Mouse (Mus musculus): Measurements from ENCODE around the gene Inha.

The Inha gene

DNA sequence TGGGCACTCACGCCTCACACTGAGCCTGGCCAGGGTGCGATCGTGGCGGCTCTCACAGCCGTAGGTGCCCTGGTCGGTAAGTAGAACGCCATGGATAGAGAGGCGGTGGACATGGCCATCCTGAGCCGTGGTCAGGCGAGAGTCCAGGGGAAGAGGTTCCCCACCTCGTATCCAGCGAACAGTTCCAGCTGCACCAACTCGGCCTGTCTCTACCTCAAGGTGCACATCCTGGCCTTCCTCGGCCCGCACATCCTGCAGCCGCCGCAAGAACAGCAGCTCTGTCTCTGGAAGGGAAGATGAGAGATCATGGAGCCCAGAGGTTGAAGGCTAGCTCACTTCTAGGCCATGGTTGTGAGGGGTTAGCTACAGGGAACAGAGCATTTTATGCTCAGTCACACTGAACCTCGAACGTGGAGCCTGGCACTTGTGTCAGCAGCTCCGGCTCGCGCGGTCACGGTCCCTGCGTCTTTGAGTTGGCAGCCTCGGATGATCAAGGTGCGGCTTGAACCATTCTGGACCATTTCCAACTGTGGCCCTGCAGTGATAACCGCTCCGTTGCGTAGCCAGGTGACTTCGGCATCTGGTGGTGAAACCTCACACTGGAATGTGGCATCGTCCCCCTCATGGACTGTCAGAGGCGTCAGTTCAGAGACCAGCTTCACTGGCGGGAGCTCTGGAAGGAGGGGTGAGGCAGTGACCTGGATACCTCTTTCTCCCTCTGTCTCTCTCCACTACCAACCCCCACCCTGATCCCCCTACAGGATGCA is 15.9 kb upstream of the Inha start:
- no peak for DNase-seq (ENCODE audit: low read depth)

DNA sequence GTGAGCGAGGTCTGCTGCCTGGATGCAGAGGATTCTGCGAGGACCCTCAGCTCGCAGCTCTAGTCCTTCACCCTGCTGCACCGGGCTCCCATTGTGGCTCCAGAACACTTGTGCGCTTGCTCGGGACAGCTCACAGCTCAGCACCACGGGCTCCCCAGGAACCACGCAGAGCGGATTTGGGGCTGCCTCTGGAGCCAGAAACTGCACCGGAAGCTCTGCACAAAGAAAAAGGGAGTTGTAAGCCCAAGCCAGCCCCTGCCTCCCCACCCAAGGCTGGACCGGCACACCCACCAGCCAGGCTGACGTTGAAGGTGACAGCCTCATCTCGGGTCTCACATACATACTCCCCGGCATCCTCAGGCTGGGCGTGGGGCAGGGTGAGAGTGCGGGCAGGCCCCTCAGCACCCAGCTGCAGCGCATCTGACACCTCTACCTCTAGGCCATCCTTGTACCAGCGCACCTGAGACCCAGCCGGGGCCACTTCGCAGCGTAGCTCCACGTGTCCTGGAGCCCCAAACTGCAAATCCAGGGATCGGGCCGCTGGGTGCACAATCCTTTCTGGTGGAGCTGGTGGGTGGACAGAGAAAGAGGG is 14.2 kb upstream of the Inha start:
- no peak for DNase-seq (ENCODE audit: low read depth)

DNA sequence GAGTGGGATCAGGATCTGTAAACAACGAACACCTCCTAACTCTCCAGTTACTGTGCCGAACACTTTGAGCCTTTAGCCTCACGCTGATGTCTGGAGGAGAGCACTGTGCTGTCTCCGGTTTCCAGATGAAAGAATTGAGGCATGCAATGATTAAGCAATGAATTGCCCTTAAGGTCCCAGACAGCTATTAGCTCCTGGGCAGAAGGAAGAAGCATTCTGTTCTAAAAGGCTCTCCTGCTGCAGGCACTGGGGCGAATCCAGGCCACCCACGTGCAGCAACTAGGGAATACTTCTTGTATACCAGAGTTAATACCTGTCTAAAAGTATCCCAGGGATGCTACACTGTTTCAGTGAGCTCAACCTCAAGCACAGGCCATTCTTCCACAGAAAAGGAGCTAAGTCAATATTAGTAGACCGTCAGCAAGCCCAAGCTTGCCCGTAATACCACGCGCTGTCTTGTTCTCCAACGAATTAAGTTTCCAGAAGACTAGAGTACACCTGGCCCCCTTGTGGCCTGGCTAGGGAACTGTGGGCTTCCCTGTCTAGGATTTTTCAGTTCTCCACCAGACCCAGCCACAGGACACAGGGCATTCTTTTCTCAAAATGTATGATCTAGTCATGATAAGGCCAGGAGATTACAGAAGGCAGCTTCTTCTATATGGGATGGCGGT is 11.9 kb upstream of the Inha start:
- no peak for DNase-seq (ENCODE audit: low read depth)

DNA sequence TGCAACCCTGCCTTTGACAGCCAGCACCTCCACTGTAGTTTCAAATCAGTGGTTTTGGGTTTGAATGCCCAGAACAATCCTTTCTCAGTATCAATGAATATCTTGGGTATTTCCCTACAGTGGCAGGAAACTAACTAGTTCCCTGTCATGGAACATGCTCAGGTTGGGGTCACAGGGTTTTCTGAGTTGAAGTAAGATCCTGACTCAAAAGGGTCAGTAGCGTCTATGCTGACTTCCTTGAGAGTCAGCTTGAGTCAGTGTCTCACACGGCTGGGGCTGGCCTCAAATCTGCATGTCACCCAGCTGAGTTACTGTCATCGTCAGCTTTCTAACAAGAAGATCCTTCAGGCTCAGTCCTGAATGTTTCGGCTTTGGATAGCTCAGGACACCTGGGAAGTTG is 8.0 kb upstream of the Inha start:
- no peak for DNase-seq (ENCODE audit: low read depth)

DNA sequence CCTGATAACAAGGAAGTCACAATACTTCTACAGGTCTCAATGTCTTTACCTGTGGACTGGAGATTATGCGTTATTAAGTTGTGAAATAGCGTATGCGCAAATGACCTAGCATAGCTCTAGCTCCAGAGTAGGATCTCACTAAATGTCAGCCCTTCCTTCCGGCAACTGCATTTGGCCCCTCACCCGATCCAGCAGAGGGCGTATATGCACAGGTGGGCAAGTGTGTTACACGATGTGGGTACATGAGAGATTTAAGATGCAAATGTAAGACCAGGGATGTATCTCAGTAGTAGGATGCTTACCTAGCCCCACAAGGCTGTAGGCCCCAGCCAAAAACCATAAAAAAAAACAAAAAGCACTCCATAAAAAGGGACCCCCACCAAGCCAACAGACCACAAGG is 7.4 kb upstream of the Inha start:
- DNase-seq (ENCODE audit: low read depth), result no peak

DNA sequence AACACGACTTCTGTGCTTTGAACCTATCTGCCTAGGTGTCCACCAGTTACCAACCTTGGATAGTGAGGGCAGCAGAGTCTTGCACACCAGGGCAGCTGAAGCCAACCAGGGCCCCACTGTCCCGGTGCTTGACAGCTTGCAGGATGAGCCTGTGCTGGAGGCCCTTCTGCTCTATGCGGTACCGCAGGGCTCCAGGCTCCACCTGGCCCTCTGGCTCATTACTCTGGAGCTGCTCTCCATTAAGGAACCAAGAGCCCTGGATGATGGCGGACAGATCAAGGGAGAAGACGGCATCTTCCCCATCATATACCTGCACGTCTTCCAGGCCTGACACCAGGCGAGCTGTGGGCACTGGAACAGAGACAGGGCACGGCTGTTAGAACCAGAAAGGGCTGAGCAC is 5.0 kb upstream of the Inha start:
- no peak for DNase-seq (ENCODE audit: low read depth)

DNA sequence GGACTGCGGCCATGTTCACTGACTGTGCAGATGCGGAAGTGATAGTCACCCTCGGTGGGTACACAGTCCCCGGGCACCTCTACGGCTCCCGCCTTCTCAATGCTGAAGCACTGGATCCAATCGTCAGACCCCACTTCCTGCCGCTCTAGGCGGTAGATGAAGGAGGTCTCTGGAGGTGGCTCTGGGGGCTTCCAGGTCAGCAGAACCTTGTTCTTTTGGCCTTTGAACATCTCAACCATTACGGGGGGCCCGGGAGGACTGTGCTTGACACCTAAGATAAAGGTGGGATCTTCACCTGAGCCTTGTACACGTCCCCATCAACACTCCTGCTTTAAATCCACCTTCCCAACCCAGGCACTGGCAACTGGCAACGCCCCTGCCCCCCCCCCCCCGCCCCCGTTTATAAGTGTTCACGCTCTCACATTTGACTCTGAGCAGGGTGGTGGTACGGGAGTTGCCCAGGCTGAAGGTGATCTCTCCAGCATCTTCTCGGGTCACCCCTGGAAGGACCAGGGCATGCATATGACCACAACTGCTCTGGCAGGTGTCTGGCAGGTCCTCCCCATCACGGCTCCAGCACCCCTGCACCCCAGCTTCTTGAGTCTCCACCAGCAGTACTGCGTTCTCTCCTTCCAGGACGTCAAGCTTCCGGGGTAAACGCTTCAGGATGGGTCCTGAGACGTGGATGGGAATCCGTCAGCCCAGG is 3.8 kb upstream of the Inha start:
- DNase-seq (ENCODE audit: low read depth), result no peak

DNA sequence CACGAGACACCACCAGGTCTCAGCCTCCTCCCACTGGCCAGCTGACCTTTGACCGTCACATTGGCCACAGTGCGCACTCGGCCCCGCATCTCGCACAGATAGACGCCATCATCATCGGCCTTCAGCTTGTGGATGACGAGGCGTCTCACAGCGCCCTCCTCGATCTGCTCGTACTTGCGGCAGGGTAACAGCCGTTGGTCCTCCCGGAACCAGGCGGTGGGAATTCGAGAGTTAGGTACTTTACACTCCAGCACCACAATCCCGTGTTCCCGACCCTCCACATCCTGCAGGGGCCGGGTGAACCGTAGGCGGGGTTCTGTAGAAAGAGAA is 3.3 kb upstream of the Inha start:
- no peak for DNase-seq (ENCODE audit: low read depth)

DNA sequence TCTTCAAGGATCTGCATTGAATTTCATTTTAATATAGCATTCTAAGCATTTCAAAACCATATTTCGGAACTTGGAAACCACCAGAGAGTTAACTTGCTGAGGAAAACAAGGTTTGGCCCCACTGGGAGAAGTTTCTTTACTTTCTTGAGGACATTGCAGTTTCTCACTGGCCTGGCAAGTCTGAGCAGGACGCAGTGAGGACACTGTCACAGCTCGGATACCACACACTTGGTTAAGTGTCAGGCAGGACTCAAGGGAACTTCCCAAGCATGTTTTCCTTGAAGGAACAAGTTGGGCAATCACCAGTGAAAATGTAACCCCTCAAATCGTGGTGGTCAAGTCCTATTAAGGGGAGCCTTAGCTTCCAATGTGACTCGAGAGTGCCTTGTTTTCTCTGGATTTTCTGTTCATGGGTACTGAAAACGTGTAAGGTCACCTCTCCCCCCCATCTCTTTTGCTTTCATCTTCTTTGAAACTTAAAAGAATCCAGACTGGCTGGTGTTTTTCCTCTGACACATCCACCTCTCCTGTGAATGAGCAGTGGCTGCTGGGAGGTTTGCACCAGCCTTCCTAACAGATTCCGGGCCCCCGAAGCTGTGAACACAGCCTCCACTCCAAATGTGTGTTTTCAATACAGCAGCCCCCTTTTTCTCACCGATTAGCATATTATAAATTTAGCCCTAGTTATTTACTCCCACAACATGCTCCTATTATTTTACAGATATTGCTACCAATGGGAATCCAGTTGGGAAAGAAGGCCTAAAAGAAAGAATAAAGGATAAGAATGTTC is 2.4 kb upstream of the Inha start:
- no peak for DNase-seq (ENCODE audit: low read depth)

DNA sequence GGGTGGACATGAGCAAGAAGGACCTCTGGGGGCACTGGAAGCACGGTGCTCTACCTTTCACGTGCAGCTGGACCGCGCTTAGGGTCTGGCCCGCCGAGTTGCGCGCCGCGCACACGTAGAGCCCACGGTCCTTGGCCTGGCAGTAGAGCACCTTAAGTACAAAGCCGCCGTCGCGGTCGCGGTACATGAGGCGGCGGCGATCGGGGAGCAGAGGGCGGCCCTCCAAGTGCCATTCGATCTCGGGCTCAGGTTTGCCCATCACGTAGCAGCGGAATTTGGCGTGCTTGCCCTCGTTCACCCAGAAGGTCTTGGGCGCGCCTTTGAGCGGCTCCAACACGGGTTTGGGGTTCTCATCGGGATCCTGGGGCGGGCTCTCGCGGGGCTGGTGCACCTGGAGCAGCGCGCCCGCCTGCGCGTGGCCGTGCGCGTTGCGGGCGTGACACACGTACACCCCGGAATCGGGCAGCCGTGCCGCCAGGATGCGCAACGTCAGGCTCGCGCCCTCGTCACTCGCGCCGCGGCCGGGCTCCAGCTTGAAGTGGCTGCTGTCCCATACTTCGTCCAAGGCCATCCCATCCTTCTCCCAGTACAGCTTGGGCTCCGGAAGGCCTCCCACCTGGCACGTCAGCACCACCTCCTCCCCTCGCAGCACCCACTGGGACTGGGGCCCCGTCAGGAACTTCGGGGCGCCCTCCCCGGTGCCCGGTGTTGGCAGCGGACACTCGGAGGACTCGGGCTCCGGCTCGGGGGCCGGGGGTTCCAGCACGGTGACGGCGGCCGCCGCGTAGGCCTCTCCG is 1.5 kb upstream of the Inha start:
- DNase-seq (ENCODE audit: low read depth), result no peak

DNA sequence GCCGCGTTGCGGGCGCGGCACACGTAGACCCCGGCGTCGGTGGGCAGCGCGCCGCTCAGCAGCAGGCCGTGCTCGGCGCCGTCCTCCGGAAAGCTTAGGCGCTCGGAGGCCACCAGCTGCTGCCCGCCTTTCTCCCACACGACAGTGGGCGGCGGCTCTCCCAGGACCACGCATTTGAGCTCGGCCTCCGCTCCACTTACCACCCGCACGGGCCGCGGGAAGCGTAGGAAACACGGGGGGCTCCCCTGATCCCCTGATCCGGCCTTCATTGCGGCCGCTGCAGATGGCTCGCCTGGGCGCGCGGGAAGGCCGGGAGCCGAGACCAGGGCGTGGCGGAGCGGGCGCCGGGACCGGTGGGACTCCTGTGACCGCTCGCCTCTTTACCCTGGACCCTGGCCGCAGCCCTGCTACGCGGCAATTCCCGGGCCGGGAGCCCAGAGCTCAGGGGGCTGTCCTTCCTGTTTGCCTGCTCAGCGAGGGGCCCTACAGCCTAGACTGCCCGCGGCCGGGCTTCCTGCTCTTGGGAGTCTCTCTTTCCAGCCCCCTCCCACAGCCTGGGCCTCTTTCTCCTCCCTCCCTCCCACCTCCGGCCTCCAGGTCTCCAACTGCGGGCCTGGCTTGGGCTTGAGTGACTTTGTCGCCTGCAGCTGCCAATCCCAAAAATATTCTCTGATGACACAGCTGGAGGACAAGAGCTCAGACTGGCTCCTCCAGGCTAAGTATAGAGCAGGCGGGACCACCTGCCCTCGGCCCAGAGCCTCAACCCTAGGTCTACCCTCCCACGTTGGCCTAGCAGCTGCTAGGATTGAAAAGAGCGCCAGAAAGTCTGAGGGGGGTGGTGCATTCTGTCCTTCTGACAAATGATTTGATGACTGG is 683 bp upstream of the Inha start, which contains the start of gene Obsl1:
Obsl1 (minus strand) TSS at position 497 of the 876 bp plus-strand sequence.
- DNase-seq (ENCODE audit: low read depth), result no peak

DNA sequence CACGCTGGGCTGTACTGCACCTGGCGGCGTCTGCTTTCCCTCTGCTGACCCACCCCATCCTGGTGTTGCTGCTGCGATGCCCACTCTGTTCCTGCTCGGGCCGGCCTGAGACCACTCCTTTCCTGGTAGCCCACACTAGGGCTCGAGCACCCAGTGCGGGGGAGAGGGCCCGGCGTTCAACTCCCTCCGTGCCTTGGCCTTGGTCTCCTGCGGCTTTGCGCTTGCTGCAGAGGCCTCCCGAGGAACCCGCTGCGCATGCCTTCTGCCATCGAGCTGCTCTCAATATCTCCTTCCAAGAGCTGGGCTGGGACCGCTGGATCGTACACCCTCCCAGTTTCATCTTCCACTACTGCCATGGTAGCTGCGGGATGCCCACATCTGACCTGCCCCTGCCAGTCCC is 2.7 kb downstream of the Inha start:
- no peak for DNase-seq (ENCODE audit: low read depth)

DNA sequence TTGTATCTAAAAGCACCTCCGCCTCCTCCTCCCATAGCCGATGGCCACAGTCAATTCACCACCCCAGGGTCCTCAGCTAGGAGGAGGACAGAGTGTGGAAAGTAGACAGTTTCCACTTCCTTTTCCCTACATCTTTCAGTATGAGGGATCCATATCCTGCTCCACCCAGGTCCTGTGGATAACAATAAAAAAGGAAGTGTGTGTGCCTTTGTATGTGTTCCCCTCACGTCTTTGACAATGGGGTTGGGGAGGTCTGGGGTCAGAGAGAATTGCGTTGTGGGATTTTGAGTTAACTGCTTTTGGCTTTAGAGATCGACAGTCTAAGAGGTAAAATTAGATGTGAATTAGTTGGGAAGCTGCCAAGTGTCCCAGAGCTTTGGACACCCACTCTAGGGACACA is 3.3 kb downstream of the Inha start:
- no peak for DNase-seq (ENCODE audit: low read depth)

DNA sequence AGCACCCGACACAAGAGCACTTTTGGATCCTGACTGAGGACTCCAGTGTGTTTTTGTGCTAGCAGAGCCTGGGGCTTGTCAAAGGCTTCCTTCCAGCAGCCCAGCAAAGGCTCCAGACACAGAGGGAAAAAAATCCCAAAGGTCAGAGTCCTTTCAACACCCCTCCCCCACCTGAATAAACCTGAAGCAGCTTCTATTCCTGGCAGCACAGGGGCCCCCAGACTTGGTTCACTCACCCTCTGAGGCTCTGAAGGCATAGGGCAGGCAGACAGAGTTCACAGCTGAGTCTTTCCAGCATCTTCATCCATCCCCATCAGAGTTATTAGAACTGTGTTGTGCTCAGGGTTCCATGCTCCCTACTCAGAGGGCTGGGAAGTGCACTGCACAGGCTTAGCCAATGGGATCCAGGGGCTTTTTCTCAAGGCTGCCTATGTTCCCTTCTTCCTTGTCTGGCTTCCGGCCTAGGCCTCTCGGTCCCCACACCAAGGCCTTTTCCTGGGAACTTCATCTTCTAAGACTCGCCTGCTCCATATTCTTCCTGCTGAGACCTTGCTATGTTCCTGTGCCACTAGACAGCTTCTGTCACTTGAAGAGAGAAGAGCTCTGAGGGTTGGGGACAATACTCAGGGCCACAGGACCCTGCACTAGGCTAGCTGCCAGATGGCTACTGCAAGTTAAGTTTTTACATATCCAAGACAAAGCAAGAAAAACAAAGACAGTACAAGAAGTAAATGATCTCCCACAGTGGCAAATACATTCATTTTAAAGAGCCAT is 4.7 kb downstream of the Inha start:
- no peak for DNase-seq (ENCODE audit: low read depth)

DNA sequence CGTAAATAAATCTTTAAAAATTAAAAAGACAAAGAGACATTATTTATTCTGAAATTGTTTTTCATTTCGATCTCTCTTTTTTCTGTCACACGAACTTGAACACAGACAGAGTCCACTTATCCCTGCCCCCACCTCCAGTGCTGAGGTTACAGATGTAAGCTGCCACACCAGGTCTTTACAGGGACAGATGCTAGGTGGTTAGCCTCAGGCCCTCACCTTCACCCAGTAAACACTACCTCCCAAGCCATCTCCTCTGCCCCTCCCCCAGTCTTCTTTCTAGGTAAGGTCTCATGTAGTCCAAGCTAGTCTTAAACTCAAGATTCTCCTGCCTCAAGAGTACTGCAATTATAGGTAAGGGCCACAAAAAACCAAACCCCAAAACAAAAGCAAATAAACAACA is 5.7 kb downstream of the Inha start:
- DNase-seq (ENCODE audit: low read depth), result no peak

DNA sequence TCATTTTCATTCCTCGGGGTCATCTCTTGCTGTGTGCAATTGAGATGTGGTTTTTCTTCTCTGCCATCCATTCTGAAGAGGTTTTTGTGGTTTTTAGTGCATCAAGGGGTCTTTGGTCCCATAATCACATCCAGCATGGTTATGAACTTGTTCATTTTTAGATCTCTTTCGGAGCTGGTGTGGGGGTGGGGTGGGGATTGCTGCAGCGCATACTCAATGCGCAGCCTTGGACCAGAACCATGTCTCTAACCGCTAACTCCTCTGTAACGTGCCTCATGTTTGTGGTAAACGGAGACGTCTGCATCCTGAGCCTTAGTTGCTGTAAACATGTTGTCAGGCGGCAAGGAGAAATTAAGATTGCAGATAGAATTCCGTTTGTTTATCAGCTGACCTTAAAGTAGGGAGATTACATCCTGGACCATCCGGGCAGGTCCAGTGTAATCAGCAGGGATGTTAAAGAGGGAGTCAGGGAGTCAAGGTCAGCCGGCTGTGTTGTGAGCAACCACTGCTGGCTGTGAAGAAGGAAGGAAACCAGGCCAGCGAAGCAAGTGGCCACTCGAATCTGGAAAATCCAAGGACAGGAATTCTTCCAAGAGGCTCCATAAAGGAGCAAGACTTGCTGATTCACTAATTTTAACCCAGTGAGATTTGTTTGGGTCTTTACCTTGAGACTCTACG is 10.0 kb downstream of the Inha start:
- no peak for DNase-seq (ENCODE audit: low read depth)

DNA sequence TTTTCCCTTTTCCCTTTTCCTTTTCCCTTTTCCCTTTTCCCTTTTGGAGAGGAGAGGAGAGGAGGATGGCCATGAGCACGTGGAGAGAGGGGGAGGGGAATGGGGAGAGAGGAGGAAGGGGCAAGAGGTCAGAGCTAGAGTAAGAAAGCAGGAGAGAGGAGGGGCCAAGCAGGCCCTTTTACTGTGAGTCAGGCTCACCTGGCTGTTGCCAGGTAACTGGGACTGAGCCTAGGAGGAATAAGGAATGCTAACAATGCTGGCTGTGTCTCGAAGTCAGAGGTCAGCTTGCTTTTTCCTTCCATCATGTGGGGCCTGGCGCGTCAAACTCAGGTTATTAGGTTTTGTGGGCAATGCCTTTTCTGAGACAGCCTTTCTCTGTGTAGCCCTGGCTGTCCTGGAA is 11.1 kb downstream of the Inha start:
- no peak for DNase-seq (ENCODE audit: low read depth)

DNA sequence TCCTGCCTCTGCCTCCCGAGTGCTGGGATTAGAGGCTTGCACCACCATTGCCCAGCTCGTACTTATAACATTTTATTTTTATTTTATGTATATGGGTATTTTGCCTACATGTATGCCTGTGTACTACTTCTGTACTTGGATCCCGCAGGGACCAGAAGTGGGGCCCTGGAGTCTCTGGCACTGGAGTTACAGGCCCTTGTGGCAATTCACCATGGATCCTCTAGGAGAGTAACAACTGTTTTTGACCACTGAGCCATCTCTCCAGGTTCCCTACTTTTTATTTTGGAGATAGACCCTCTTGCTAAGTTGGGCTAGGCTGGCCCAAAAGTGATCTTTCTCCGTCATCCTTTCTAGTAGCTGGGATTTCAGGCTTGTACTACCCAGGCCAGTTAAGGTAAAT is 11.6 kb downstream of the Inha start:
- no peak for DNase-seq (ENCODE audit: low read depth)

DNA sequence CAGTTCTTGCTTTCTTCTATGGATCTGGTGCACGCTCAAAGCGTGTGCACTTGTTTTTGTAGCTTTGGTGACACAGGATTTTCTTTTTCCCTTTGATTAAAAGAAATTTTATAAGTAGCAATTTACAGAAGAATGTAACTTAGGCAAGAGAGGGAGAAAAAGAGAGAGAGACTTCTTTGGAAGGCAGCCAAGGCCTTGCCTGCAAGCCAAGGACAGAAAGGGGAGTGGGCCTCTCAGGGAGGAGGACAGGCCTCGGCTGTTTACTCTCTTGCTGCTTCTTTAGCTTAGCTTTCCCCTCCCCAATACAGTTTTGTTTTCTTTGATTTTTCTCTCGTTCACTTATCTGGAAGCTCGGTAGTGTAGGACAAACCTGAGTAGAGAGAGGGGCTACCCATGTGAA is 12.7 kb downstream of the Inha start:
- DNase-seq (ENCODE audit: low read depth), result no peak

All from c-Kit-positive CD71-positive TER-119-negative erythroid progenitor cells, embryonic 14.5 days (primary cell).